Mouse (Mus musculus) left cerebral cortex, postnatal 4 days (tissue): ENCODE measurements around the gene Hepacam. TPM values are rescaled to one million over a fixed set of nuclear protein-coding genes. Genes with fewer than 3 reads are reported as not detected.

Experiments
- DNase-seq: peaks from one replicate; pipeline ENCODE4 v3.0.0-alpha.2; 2022
- intact Hi-C: fragments of 180-260 bp; cut with DNase I; formaldehyde crosslinking; loops from one replicate; pipeline ENCODE4 v1.15.1; 2025
- total RNA-seq, 2 experiments: library from RNA; stranded (reverse); gene quantifications; 2 replicates each; pipeline ENCODE4 v1.2.3; 2021

The Hepacam gene
- total RNA-seq, 2 experiments from 2014 or later, result 23.8 to 24.9 TPM

- intact Hi-C loops, result loop anchor here (5.0 to 10.0 kb wide), 2 partner anchors 114 to 502 kb away; no protein-coding TSS in a partner anchor
- no peak for DNase-seq
Observed at GRCm38 (mm10) chr9:37432720-37433421, 65.7 kb downstream of the Hepacam start, which contains the start of gene Robo3. Robo3 (minus strand) TSS chr9:37433246.

DNA sequence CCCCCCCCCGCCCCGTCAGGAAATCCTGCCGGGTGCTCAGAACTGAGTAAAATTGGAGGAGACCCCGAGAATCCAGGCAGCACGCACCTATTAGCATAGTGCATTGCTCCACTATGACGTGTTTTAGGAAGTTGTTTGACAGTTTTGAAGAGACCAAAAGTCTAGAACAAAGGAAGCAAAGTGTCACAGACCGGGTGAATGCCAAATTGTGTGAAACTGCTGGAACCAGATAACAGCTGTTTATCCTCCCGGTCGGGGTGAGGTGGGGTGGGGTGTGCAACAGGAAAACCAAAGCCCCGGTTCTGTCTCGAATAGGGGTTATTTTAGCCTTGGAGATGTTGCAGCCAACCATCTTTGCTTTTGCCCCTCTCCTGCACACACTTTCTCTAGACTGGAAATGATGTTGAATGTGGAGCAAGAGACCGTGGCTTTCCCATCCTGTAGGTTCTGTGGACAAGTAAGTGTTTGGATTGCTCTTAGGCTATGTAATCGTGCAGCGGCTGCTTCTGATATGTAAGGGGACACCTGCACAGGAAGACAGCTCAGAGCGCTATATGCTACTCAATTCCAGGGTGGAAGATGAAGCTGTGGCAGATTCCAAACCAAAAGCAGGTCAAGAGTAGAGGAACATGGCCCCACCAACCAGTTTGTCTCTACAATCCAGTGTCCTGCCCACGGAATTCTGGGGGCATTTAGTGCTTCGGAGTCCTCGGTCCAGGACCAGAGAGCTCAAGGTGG, 66.8 kb downstream of the Hepacam start:
- intact Hi-C loops, result loop anchor here (5.0 to 10.0 kb wide), 2 partner anchors 113 to 501 kb away; no protein-coding TSS in a partner anchor
- DNase-seq, result no peak

DNA sequence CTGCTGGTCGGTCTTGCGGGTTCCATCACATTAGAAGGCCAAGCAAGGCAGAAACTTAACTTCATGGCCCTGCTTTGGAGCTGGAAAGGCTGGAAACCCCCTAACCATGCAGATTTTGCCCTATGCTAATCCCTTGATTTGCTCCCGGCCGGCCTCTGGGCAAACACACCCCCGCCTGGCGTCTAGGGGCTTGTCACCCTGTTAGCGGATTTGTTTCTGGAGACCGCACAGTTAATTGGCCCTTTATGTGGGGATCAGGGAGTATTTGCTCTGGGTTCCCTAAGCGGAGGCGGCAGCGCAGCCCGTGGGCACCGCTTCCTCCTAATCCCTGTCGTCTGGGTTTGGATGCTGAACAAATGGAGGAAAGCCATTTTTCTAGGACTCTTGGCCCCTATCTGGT, 67.8 kb downstream of the Hepacam start:
- intact Hi-C loops, result loop anchor here (5.0 to 10.0 kb wide), 2 partner anchors 112 to 500 kb away; no protein-coding TSS in a partner anchor
- no peak for DNase-seq

DNA sequence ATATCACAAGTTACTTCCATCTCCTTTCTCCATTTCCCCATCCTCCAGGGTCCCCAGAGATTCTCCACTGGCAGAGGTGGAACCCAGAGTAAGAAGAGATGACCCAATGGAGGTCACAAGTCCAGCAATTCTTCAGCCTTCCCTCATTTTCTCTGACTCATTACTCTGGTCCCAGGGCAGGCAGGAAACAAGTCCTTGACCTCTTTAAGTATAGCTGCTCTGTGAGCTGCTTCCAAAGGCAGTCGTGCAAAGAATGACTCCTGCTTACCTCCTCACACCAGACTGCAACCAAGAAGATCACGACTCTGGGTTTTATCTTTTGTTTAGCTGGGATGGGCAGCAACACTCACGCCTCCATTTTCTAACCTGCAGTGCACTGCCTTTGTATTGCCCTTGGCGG, 68.5 kb downstream of the Hepacam start:
- intact Hi-C loops, result loop anchor here (10.0 kb wide), 1 partner anchor 499 kb away; no protein-coding TSS in a partner anchor
- no peak for DNase-seq

Other genes with a start within 250 kb of the Hepacam start
- gene Pknox2, start 219.9 kb upstream of the Hepacam start, total RNA-seq, result 10 to 100 TPM; 51.8 to 54.2 TPM
- gene Tmem218, start 159.1 kb upstream of the Hepacam start, total RNA-seq, result 1 to 10 TPM; 6.1 to 6.5 TPM
- gene Slc37a2, start 111.6 kb upstream of the Hepacam start, total RNA-seq, result 1 to 10 TPM; 1.0 to 1.3 TPM
- 1 to 10 TPM; 5.5 to 5.7 TPM for gene Ccdc15, start 18.9 kb upstream of the Hepacam start, total RNA-seq
- 1 to 10 TPM; 6.5 to 7.4 TPM for gene Robo4, start 34.5 kb downstream of the Hepacam start, total RNA-seq
- 1 to 10 TPM; 6.1 to 6.6 TPM for gene Robo3, start 65.9 kb downstream of the Hepacam start, total RNA-seq
- gene Msantd2, start 122.0 kb downstream of the Hepacam start, total RNA-seq, result 10 to 100 TPM; 45.4 to 56.0 TPM
- gene Esam, start 160.7 kb downstream of the Hepacam start, total RNA-seq, result 10 to 100 TPM; 30.8 to 30.9 TPM
- gene Vsig2, start 171.9 kb downstream of the Hepacam start, total RNA-seq, result 1 to 10 TPM; 3.4 TPM
- gene Nrgn, start 185.6 kb downstream of the Hepacam start, total RNA-seq, result 100 to 1,000 TPM; 616 to 622 TPM
- 10 to 100 TPM; 10.5 to 11.1 TPM for gene Siae, start 188.3 kb downstream of the Hepacam start, total RNA-seq
- gene Spa17, start 246.4 kb downstream of the Hepacam start, total RNA-seq, result 1 to 10 TPM; 1.3 to 1.6 TPM